Mouse (Mus musculus) heart, embryonic 13.5 days (tissue): ENCODE data around the gene Lsm10. TPM values are rescaled to one million over a fixed set of nuclear protein-coding genes. Genes with fewer than 3 reads are reported as not detected.
A peak's percentile ranks its signal among the peaks of the same experiment; 100 is the strongest.

Experiments used
- ATAC-seq: fragments of 200-750 bp; cut with Nextera tagmentation; 2 replicates; pipeline ENCODE4 v1.8.0; 2017; ENCODE audit warnings: moderate TSS enrichment; ENCODE audit not compliant: insufficient number of reproducible peaks, low FRiP score, low TSS enrichment; ENCODE audit errors: extremely low read depth
- H3K27ac ChIP-seq: fragments of 300-500 bp; sonication (generic); replicated peaks from 2 replicates; pipeline ENCODE4 v1.5.1; 2015; ENCODE audit warnings: moderate library complexity, mild to moderate bottlenecking, inconsistent platforms
- H3K27me3 ChIP-seq: fragments of 300-500 bp; sonication (generic); replicated peaks from 2 replicates; pipeline ENCODE4 v1.6.1; 2015; ENCODE audit warnings: mild to moderate bottlenecking, inconsistent platforms
- H3K36me3 ChIP-seq: fragments of 300-500 bp; sonication (generic); 2 replicates; pipeline ENCODE4 v1.6.1; 2015; ENCODE audit warnings: mild to moderate bottlenecking, inconsistent platforms
- H3K4me1 ChIP-seq: fragments of 300-500 bp; sonication (generic); 2 replicates; pipeline ENCODE4 v1.6.1; 2015; ENCODE audit warnings: inconsistent platforms
- H3K4me2 ChIP-seq: fragments of 300-500 bp; sonication (generic); 2 replicates; pipeline ENCODE4 v1.6.1; 2015; ENCODE audit warnings: inconsistent platforms, mild to moderate bottlenecking, moderate library complexity
- H3K4me3 ChIP-seq: fragments of 300-500 bp; sonication (generic); 2 replicates; pipeline ENCODE4 v1.5.1; 2015; ENCODE audit warnings: moderate library complexity, mild to moderate bottlenecking, inconsistent platforms
- H3K9ac ChIP-seq: fragments of 300-500 bp; sonication (generic); 2 replicates; pipeline ENCODE4 v1.6.1; 2015; ENCODE audit warnings: inconsistent platforms, mild to moderate bottlenecking, moderate library complexity
- H3K9me3 ChIP-seq: fragments of 300-500 bp; sonication (generic); 2 replicates; pipeline ENCODE4 v1.6.1; 2016; ENCODE audit warnings: inconsistent platforms
- WGBS: fragments of 180-500 bp; shearing (Covaris S2); methylation state at CpG from one replicate; pipeline ENCODE4 v1.1.7; 2015; ENCODE audit warnings: mixed read lengths; 5-methylcytosine and 5-hydroxymethylcytosine counted together
- polyA plus RNA-seq: library from polyadenylated mRNA; unstranded; fragments of >200 nt; fragmentation: Nextera tagmentation; extraction: Ambion mirVana; gene quantifications from 2 replicates; pipeline ENCODE4 v1.2.1, GENCODE M21; 2015

Lsm10 gene
- polyA plus RNA-seq, 1 experiment from 2014 or later, result 35.2 TPM

- Histone ChIP-seq H3K4me2 (no peak overlapping the region), H3K27ac (no peak overlapping the region), H3K4me3 (no peak overlapping the region), H3K9ac (no peak overlapping the region), H3K36me3 (peaks cover 77% of the 10 kb centered on the region), H3K27me3 (no peaks in the 10 kb centered on the region), H3K9me3 (peaks cover 10% of the 10 kb centered on the region), H3K4me1 (peaks cover 8% of the 10 kb centered on the region)
- no peak for ATAC-seq
- 63% methylated on average over 10 of the region's 10 CpGs for WGBS
Measured at GRCm38 (mm10) chr4:126123309-126124040, 27.1 kb downstream of the Lsm10 start.

- Histone ChIP-seq H3K4me2 (peak overlapping the region; percentile 24), H3K27me3 (no peaks in the 10 kb centered on the region), H3K36me3 (peaks cover 82% of the 10 kb centered on the region), H3K9me3 (no peaks in the 10 kb centered on the region), H3K4me1 (peaks cover 44% of the 10 kb centered on the region), H3K4me3 (no peak overlapping the region), H3K27ac (peak overlapping the region; percentile 78), H3K9ac (no peak overlapping the region)
- ATAC-seq, result peak; percentile 35; the same call in 1 of the 2 replicates
- 57% methylated on average over 11 of the region's 11 CpGs for WGBS
Measured at GRCm38 (mm10) chr4:126130502-126130901, 34.1 kb downstream of the Lsm10 start.

DNA sequence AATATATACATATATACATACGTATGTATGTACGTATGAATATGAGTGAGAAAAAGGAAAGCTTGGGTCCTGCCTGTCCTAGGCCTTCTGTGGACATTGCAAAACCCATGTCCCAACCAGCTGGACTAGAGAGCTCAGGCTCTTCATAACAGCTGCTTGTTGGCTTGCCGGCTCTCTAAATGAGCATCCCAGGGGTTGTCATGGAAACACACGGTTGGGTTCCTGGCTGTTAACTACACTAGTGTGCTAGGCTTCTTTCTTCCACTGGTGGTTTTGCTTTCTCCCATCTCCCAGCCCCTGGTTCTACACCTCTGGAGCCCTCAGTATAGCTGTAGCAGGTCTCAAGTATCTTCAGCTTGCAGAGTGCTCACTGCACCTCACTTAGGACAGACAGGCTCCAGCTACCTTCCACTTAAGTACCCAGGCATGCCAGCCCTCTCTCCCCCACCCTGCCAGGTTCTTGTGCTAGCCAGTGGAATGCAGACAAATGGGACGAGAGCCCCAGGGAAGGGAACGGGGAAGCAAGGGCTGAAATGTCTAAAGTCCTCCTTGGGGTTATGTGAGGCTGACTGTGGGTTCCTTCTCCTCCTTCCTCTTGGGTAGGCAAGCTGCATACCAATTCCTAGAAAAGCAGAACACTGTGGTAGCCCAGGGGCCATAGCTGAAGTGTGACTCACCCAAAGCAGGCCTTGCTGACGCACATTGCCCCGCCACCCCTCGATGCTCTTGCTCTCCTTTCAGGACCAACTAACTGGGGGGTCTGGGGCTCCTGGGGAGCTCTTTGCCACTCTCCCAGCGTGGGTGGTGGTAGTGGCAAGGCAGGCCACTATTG lies 35.1 kb downstream of the Lsm10 start:
- H3K4me1 ChIP-seq, result peaks cover 44% of the 10 kb centered on the region
- WGBS, result 53% methylated on average over 10 of the region's 10 CpGs
- H3K9ac ChIP-seq, result peak overlapping the region; percentile 21; the same call in 1 of the 2 replicates
- H3K27ac ChIP-seq, result peak overlapping the region; percentile 78
- no peaks in the 10 kb centered on the region for H3K9me3 ChIP-seq
- H3K27me3 ChIP-seq, result no peaks in the 10 kb centered on the region
- peaks cover 82% of the 10 kb centered on the region for H3K36me3 ChIP-seq
- no peak for ATAC-seq
- no peak overlapping the region for H3K4me3 ChIP-seq
- H3K4me2 ChIP-seq, result no peak overlapping the region

GRCm38 (mm10) chr4:126132636-126133264 lies 36.3 kb downstream of the Lsm10 start:
- peaks cover 83% of the 10 kb centered on the region for H3K36me3 ChIP-seq
- peaks cover 44% of the 10 kb centered on the region for H3K4me1 ChIP-seq
- H3K4me3 ChIP-seq, result no peak overlapping the region
- ATAC-seq, result no peak
- 76% methylated on average over 6 of the region's 6 CpGs for WGBS
- peak overlapping the region; percentile 17 for H3K27ac ChIP-seq
- H3K27me3 ChIP-seq, result no peaks in the 10 kb centered on the region
- H3K9me3 ChIP-seq, result no peaks in the 10 kb centered on the region
- no peak overlapping the region for H3K4me2 ChIP-seq
- H3K9ac ChIP-seq, result 0 out of 2 replicates have a peak overlapping the region, but pooled peaks have one; percentile 10

DNA sequence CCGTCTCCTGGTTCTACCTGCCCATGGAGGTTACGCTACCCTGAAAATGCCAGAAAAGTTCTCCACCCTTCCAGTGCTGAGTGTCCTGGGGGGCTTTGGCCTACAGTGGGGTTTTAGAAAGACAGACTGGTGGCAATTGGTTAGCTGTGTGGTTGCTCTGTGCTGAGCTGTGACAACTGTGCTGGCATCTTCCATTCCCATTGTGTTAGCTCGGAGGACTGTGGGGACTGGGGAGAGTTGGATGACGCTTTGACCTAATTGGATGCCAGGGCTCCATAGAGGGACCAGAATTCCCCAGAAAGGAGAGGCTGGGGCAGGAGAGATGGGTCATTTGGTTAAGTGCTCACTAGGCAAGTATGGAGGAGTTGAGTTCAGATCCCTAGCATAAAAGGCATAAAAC lies 37.8 kb downstream of the Lsm10 start:
- ATAC-seq, result no peak
- H3K27ac ChIP-seq, result no peak overlapping the region
- WGBS, result 89% methylated on average over 4 of the region's 4 CpGs
- H3K9me3 ChIP-seq, result no peaks in the 10 kb centered on the region
- no peaks in the 10 kb centered on the region for H3K27me3 ChIP-seq
- no peak overlapping the region for H3K9ac ChIP-seq
- H3K4me2 ChIP-seq, result no peak overlapping the region
- peaks cover 83% of the 10 kb centered on the region for H3K36me3 ChIP-seq
- H3K4me3 ChIP-seq, result no peak overlapping the region
- peaks cover 43% of the 10 kb centered on the region for H3K4me1 ChIP-seq

DNA sequence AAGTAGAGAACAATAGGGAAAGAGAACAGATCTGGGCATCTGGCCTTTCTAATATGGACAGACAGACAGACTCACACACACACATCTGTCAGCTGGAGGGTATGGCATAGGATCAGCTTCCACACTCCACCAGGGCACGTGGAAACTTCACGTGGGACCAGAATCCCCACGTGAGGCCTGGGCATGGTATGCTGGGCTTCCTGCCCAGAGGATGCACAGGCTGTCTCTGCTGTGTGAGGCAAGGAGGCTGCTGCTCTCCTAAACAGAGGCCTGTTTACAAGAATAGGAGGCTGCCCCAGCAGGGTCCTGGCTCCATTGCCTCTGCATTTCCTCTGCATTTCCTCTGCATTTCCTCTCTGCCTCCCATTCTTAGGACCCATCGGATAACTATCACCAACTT lies 38.2 kb downstream of the Lsm10 start:
- Histone ChIP-seq H3K4me3 (no peak overlapping the region), H3K4me2 (no peak overlapping the region), H3K9ac (no peak overlapping the region), H3K27ac (no peak overlapping the region), H3K9me3 (no peaks in the 10 kb centered on the region), H3K36me3 (peaks cover 83% of the 10 kb centered on the region), H3K27me3 (no peaks in the 10 kb centered on the region), H3K4me1 (peaks cover 39% of the 10 kb centered on the region)
- 81% methylated on average over 4 of the region's 4 CpGs for WGBS
- ATAC-seq, result no peak

DNA sequence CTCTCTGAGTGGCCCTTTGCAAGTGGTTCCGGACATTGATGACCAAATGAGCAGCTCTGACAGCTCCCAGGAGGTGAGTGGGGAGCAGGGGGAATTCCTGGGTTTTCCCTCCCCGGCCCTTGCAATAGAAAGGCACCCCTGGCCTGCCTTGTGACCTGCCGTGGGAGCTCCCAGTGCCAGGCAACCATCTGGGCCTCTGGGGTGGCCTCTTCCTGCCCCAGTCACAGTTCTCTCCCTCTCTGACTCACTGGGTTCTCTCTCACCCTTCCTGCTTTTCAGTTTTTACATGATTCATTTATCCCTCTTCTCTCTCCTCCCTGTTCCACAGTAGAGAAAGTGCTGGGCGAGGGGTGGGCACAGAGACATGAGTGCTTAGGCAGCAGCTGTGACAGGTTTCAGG lies 41.4 kb downstream of the Lsm10 start:
- H3K9me3 ChIP-seq, result no peaks in the 10 kb centered on the region
- no peaks in the 10 kb centered on the region for H3K27me3 ChIP-seq
- H3K4me2 ChIP-seq, result no peak overlapping the region
- H3K4me3 ChIP-seq, result no peak overlapping the region
- ATAC-seq, result no peak
- H3K36me3 ChIP-seq, result peaks cover 75% of the 10 kb centered on the region
- WGBS, result 74% methylated on average over 4 of the region's 4 CpGs
- H3K4me1 ChIP-seq, result peaks cover 21% of the 10 kb centered on the region
- H3K9ac ChIP-seq, result no peak overlapping the region
- no peak overlapping the region for H3K27ac ChIP-seq

DNA sequence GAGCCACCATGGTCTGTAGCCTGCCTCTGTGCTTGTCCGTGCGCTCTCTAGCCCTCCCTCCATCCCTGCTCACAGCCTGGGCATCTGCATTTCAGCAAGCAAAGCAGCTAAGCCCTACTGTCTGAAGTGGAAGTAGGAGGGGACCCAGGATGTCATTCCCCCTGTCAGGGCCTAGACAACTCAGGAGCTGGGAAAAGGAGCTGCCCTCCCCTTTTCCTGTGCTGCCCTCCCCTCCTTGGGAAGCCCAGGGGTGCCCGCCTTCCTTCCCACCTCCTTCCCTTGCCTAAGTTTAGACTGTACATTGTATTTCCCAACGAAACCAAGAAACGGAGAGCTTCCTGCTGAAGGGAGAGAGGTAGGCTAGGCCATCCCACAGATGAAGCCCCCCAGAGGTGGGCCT lies 44.6 kb downstream of the Lsm10 start:
- WGBS, result 46% methylated on average over 5 of the region's 5 CpGs
- no peaks in the 10 kb centered on the region for H3K27me3 ChIP-seq
- H3K36me3 ChIP-seq, result peaks cover 48% of the 10 kb centered on the region
- no peak for ATAC-seq
- no peaks in the 10 kb centered on the region for H3K9me3 ChIP-seq
- H3K4me3 ChIP-seq, result no peak overlapping the region
- peaks cover 13% of the 10 kb centered on the region for H3K4me1 ChIP-seq
- peak overlapping the region; percentile 58 for H3K27ac ChIP-seq
- H3K4me2 ChIP-seq, result no peak overlapping the region
- no peak overlapping the region; the same call in 1 of the 2 replicates for H3K9ac ChIP-seq

- Histone ChIP-seq H3K27ac (no peak overlapping the region), H3K4me3 (no peak overlapping the region), H3K4me1 (peaks cover 38% of the 10 kb centered on the region), H3K4me2 (no peak overlapping the region), H3K27me3 (peaks cover 25% of the 10 kb centered on the region), H3K9ac (no peak overlapping the region), H3K36me3 (peaks cover 5% of the 10 kb centered on the region), H3K9me3 (no peaks in the 10 kb centered on the region)
- 48% methylated on average over 4 of the region's 4 CpGs for WGBS
- ATAC-seq, result no peak
Measured at GRCm38 (mm10) chr4:126145396-126145795, 49.0 kb downstream of the Lsm10 start.

GRCm38 (mm10) chr4:126146974-126147532 lies 50.6 kb downstream of the Lsm10 start:
- no peaks in the 10 kb centered on the region for H3K9me3 ChIP-seq
- H3K9ac ChIP-seq, result no peak overlapping the region
- WGBS, result 38% methylated on average over 9 of the region's 9 CpGs
- peaks cover 14% of the 10 kb centered on the region for H3K36me3 ChIP-seq
- peak overlapping the region; percentile 93 for H3K27ac ChIP-seq
- H3K4me2 ChIP-seq, result peak overlapping the region; percentile 78
- H3K4me1 ChIP-seq, result peaks cover 46% of the 10 kb centered on the region
- ATAC-seq, result no peak
- H3K27me3 ChIP-seq, result peaks cover 25% of the 10 kb centered on the region
- peak overlapping the region; percentile 69; the same call in 1 of the 2 replicates for H3K4me3 ChIP-seq
